Mouse (Mus musculus): ENCODE measurements around the gene Gm884. TPM values are rescaled to one million over a fixed set of nuclear protein-coding genes. Genes with fewer than 3 reads are reported as not detected.
A peak's percentile ranks its signal among the peaks of the same experiment; 100 is the strongest.

Gm884 gene
- polyA plus RNA-seq (2016; fragmentation: Nextera tagmentation; extraction: Ambion mirVana), result not detected in 2 replicates

GRCm38 (mm10) chr11:103621040-103621439 is at the start of gene Gm884:
TSS of gene Gm884 (minus strand) at chr11:103621140.
- WGBS, result 85% methylated on average over 9 of the region's 9 CpGs
- no peaks in the 10 kb centered on the region for H3K9me3 ChIP-seq
- DNase-seq (ENCODE audit: low spot score), result no peak
- H3K27me3 ChIP-seq (replicated peaks; ENCODE audit: low read depth, poor library complexity, severe bottlenecking), result no peaks in the 10 kb centered on the region
- no peak within 1 kb of the TSS for H3K27ac ChIP-seq (replicated peaks)
- no peaks in the 10 kb centered on the region for H3K4me1 ChIP-seq
- no peaks in the 10 kb centered on the region for H3K36me3 ChIP-seq (replicated peaks)
- H3K4me3 ChIP-seq, result no peak within 1 kb of the TSS

- Histone ChIP-seq H3K9me3 (no peaks in the 10 kb centered on the region), H3K4me3 (no peak overlapping the region), H3K4me1 (peaks cover 17% of the 10 kb centered on the region), H3K36me3 (replicated peaks) (no peaks in the 10 kb centered on the region), H3K27ac (replicated peaks) (no peak overlapping the region), H3K27me3 (replicated peaks; ENCODE audit: low read depth, poor library complexity, severe bottlenecking) (peaks cover 30% of the 10 kb centered on the region)
- no peak for DNase-seq (ENCODE audit: low spot score)
- WGBS, result 54% methylated on average over 13 of the region's 13 CpGs
Measured at GRCm38 (mm10) chr11:103666907-103667426, 46.0 kb upstream of the Gm884 start.

GRCm38 (mm10) chr11:103666181-103666906 is 45.4 kb upstream of the Gm884 start:
- Histone ChIP-seq H3K4me1 (peaks cover 17% of the 10 kb centered on the region), H3K27me3 (replicated peaks; ENCODE audit: low read depth, poor library complexity, severe bottlenecking) (peaks cover 31% of the 10 kb centered on the region), H3K9me3 (no peaks in the 10 kb centered on the region), H3K4me3 (no peak overlapping the region), H3K36me3 (replicated peaks) (no peaks in the 10 kb centered on the region), H3K27ac (replicated peaks) (no peak overlapping the region)
- DNase-seq (ENCODE audit: low spot score), result no peak
- WGBS, result 25% methylated on average over 10 of the region's 10 CpGs

- Histone ChIP-seq H3K36me3 (replicated peaks) (no peaks in the 10 kb centered on the region), H3K27ac (replicated peaks) (no peak overlapping the region), H3K9me3 (no peaks in the 10 kb centered on the region), H3K4me3 (no peak overlapping the region), H3K27me3 (replicated peaks; ENCODE audit: low read depth, poor library complexity, severe bottlenecking) (peaks cover 31% of the 10 kb centered on the region), H3K4me1 (peaks cover 17% of the 10 kb centered on the region)
- WGBS, result 60% methylated on average over 1 of the region's 1 CpGs
- DNase-seq (ENCODE audit: low spot score), result no peak
Measured at GRCm38 (mm10) chr11:103665695-103666094, 44.8 kb upstream of the Gm884 start.

- H3K4me1 ChIP-seq, result peaks cover 17% of the 10 kb centered on the region
- no peak overlapping the region for H3K27ac ChIP-seq (replicated peaks)
- H3K27me3 ChIP-seq (replicated peaks; ENCODE audit: low read depth, poor library complexity, severe bottlenecking), result peaks cover 33% of the 10 kb centered on the region
- H3K9me3 ChIP-seq, result no peaks in the 10 kb centered on the region
- WGBS, result 88% methylated on average over 8 of the region's 8 CpGs
- H3K36me3 ChIP-seq (replicated peaks), result no peaks in the 10 kb centered on the region
- no peak overlapping the region for H3K4me3 ChIP-seq
- DNase-seq (ENCODE audit: low spot score), result no peak
Measured at GRCm38 (mm10) chr11:103663119-103663518, 42.2 kb upstream of the Gm884 start.

- Histone ChIP-seq H3K36me3 (replicated peaks) (no peaks in the 10 kb centered on the region), H3K27ac (replicated peaks) (no peak overlapping the region), H3K4me3 (no peak overlapping the region), H3K9me3 (no peaks in the 10 kb centered on the region), H3K27me3 (replicated peaks; ENCODE audit: low read depth, poor library complexity, severe bottlenecking) (peaks cover 34% of the 10 kb centered on the region), H3K4me1 (peaks cover 17% of the 10 kb centered on the region)
- 83% methylated on average over 5 of the region's 5 CpGs for WGBS
- no peak for DNase-seq (ENCODE audit: low spot score)
Measured at GRCm38 (mm10) chr11:103662546-103662945, 41.6 kb upstream of the Gm884 start.

GRCm38 (mm10) chr11:103661863-103662262 is 40.9 kb upstream of the Gm884 start:
- no peaks in the 10 kb centered on the region for H3K9me3 ChIP-seq
- H3K4me3 ChIP-seq, result no peak overlapping the region
- no peaks in the 10 kb centered on the region for H3K36me3 ChIP-seq (replicated peaks)
- peaks cover 12% of the 10 kb centered on the region for H3K4me1 ChIP-seq
- peaks cover 34% of the 10 kb centered on the region for H3K27me3 ChIP-seq (replicated peaks; ENCODE audit: low read depth, poor library complexity, severe bottlenecking)
- no peak overlapping the region for H3K27ac ChIP-seq (replicated peaks)
- WGBS, result 61% methylated on average over 4 of the region's 4 CpGs
- no peak for DNase-seq (ENCODE audit: low spot score)

GRCm38 (mm10) chr11:103658189-103658588 is 37.2 kb upstream of the Gm884 start:
- DNase-seq (ENCODE audit: low spot score), result no peak
- 89% methylated on average over 7 of the region's 7 CpGs for WGBS
- no peaks in the 10 kb centered on the region for H3K36me3 ChIP-seq (replicated peaks)
- peaks cover 45% of the 10 kb centered on the region for H3K27me3 ChIP-seq (replicated peaks; ENCODE audit: low read depth, poor library complexity, severe bottlenecking)
- H3K27ac ChIP-seq (replicated peaks), result no peak overlapping the region
- no peaks in the 10 kb centered on the region for H3K4me1 ChIP-seq
- no peaks in the 10 kb centered on the region for H3K9me3 ChIP-seq
- no peak overlapping the region for H3K4me3 ChIP-seq

- Histone ChIP-seq H3K27ac (replicated peaks) (no peak overlapping the region), H3K9me3 (no peaks in the 10 kb centered on the region), H3K36me3 (replicated peaks) (no peaks in the 10 kb centered on the region), H3K4me3 (no peak overlapping the region), H3K4me1 (no peaks in the 10 kb centered on the region), H3K27me3 (replicated peaks; ENCODE audit: low read depth, poor library complexity, severe bottlenecking) (peaks cover 58% of the 10 kb centered on the region)
- 9% methylated on average over 3 of the region's 3 CpGs for WGBS
- DNase-seq (ENCODE audit: low spot score), result peak; percentile 79
Measured at GRCm38 (mm10) chr11:103656520-103656919, 35.6 kb upstream of the Gm884 start.

- Histone ChIP-seq H3K4me3 (no peak overlapping the region), H3K27ac (replicated peaks) (no peak overlapping the region), H3K36me3 (replicated peaks) (no peaks in the 10 kb centered on the region), H3K4me1 (peaks cover 19% of the 10 kb centered on the region), H3K27me3 (replicated peaks; ENCODE audit: low read depth, poor library complexity, severe bottlenecking) (peaks cover 89% of the 10 kb centered on the region), H3K9me3 (no peaks in the 10 kb centered on the region)
- 77% methylated on average over 10 of the region's 10 CpGs for WGBS
- DNase-seq (ENCODE audit: low spot score), result no peak
Measured at GRCm38 (mm10) chr11:103653359-103653965, 32.5 kb upstream of the Gm884 start.

GRCm38 (mm10) chr11:103651426-103651825 is 30.5 kb upstream of the Gm884 start:
- Histone ChIP-seq H3K4me1 (peaks cover 28% of the 10 kb centered on the region), H3K9me3 (no peaks in the 10 kb centered on the region), H3K27ac (replicated peaks) (no peak overlapping the region), H3K4me3 (no peak overlapping the region), H3K36me3 (replicated peaks) (no peaks in the 10 kb centered on the region), H3K27me3 (replicated peaks; ENCODE audit: low read depth, poor library complexity, severe bottlenecking) (peaks cover 95% of the 10 kb centered on the region)
- no peak for DNase-seq (ENCODE audit: low spot score)
- 82% methylated on average over 6 of the region's 6 CpGs for WGBS

GRCm38 (mm10) chr11:103649983-103650493 is 29.1 kb upstream of the Gm884 start:
- Histone ChIP-seq H3K4me3 (peak overlapping the region; percentile 54), H3K27me3 (replicated peaks; ENCODE audit: low read depth, poor library complexity, severe bottlenecking) (peaks cover 92% of the 10 kb centered on the region), H3K9me3 (no peaks in the 10 kb centered on the region), H3K27ac (replicated peaks) (no peak overlapping the region), H3K4me1 (peaks cover 38% of the 10 kb centered on the region), H3K36me3 (replicated peaks) (no peaks in the 10 kb centered on the region)
- 2% methylated on average over 37 of the region's 37 CpGs for WGBS
- DNase-seq (ENCODE audit: low spot score), result peak; percentile 40
